Mouse (Mus musculus) heart, adult 10 weeks (tissue): ENCODE results near the gene Trappc1. TPM values are rescaled to one million over a fixed set of nuclear protein-coding genes. Genes with fewer than 3 reads are reported as not detected.

Experiments
- polyA plus RNA-seq: library from polyadenylated mRNA; stranded (reverse); fragments of 350-450 nt; fragmentation: Illumina TruSeq; extraction: RNeasy Lipid Tissue Mini Kit (QIAGEN cat#74804); gene quantifications from one replicate; pipeline ENCODE4 v1.2.3, GENCODE M21; 2014; ENCODE audit warnings: low read depth, low replicate concordance

The Trappc1 gene
- polyA plus RNA-seq = 82.5 TPM

DNA sequence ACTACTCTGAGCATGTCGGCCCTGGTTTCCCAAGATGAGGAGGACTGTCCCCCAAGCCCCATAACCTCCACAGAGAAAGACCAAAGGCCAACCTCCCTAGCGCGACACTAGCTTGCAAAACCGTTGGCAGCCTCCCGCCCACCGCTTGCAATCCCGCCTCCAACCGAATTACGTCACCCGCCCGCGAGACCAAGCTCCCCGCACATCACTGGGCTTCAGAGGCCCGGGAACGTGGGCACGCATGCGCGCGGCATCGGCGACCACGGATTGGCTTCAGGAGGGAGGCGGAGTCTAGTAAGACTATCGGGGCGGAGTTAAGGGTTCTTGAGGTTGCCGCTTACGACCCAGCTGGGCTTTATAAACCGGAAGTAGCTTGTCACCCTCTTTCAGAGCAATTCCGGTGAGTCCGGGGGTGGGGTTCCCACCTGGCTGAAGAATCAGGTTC is at the start of gene Trappc1, which contains the start of gene Cntrob:
Trappc1 (plus strand) TSS at position 314 of the 445 bp plus-strand sequence.
Cntrob (minus strand) TSS at position 109 of the 445 bp plus-strand sequence.

DNA sequence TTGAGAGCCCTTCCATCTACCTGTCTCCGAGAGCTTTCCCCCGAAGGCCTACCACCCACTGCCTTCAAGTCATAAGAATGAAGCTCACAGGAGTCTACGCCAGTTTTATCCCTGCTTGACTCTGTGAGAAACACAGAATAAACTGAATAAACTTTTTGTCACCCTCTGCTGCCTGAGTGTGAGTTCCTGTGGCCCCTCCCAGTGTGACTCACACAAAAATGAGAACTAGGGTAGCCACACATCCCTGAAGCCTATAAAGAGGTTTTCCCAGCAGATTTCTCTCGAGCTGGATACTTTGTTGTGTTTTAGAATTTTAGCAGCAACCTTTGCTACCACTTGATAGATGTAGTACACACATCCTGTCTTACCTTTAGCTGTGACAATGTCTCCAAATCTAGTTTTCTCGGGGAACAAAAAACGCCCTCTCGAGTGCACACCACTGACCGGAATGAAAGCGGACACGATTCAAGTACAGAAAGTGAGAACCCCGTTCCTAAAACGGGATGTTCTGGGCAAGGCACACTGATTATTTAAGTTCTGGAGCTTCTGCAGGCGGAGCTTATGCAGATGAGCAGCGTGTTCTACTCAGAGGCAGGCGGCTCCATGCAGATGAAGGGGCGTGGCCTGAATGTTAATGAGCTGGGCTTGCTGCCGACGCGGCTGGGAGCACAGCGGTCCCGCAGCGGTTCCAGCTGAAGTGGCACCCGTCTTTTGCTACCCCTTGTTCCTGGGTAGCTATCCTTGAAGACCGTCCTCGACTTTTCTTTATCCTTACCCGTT is 2.0 kb downstream of the Trappc1 start, which contains the start of gene Kcnab3:
Kcnab3 (plus strand) TSS at position 631 of the 780 bp plus-strand sequence.

DNA sequence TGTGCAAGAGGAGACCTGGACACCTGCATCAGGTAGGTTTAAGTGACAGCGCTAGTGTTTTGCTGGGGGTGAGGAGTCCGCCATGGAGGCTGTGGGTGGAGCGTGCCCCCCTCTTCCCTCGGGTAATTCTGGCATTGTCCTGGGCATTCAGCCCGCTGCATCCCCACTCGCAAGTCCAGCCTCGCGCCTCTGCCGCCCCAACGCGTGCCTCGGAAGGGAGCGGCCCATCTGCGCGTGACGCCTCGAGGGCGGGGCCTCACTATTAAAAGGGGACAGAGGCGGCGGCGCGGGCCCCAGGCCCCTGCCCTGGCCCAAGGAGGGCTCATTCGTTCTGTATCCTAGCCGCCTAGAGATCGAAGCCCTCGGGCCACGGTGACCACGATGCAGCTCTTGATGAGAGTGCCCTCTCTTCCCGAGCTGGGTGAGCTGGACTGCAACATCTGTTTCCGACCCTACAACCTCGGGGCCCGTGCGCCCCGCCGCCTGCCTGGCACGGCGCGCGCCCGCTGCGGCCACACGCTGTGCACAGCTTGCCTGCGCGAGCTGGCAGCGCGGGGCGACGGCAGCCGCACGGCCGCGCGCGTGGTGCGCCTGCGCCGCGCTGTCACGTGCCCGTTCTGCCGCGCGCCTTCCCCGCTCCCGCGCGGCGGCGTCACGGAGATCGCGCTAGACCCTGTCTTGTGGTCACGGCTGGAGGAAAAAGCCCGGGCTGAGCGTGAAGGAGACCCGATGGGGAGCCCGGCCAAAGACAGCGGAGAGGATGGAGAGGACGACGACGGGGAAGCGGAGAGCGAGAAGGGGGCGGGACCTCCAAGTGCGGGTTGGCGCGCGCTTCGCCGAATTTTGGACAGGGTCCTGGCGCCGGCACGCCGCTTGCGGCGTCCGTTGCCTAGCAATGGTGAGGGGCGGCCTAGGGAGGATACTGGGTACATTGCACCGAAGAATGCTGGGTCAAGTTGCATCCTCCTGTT is 16.7 kb downstream of the Trappc1 start, which contains the start of gene Rnf227:
Rnf227 (plus strand) TSS at position 301 of the 971 bp plus-strand sequence.

DNA sequence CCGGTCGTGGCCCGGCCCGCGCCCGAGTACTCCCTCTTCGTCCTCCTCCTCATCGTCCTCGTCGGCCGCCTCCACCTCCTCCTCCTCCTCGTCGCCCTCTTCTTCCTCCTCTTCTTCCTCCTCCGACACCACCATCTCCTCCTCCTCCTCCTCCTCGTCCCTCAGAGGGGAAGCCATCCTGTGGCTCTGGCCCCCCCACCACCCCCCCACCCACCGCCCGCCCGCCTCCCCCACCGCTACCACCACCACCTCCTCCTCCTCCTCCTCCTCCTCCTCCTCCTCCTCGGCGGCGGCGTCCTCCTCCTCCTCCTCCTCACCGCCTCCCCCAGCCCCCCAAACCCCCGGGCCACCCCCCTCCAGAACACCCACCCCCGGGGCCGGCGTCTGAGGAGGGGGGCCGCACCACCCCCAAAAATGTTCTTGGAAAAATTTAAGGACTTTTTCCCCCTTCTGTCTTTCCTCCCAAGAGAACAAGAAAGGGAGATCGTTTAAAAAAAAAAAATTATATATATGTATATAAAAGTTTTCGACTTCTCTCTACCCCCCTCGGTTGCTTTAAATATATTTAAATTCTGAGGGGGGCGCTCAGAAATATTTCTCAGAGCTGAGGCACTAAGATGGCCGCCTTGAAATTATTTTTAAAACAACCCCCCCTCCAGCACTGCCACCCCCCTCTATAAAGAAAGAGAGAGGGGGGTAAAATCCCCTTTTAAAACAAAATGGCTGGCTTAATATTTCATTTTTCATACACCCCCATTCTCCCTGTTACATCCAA is 45.6 kb downstream of the Trappc1 start, which contains the start of gene Chd3:
Chd3 (minus strand) TSS at position 192 of the 775 bp plus-strand sequence.

Other genes starting within 250 kb of the Trappc1 start
- 95.0 TPM for gene Vamp2, start 235.5 kb upstream of the Trappc1 start, polyA plus RNA-seq
- gene Per1, start 228.8 kb upstream of the Trappc1 start, polyA plus RNA-seq = 22.2 TPM
- gene Hes7, start 203.6 kb upstream of the Trappc1 start, polyA plus RNA-seq = not detected
- 0.39 TPM for gene 9130213A22Rik, start 201.4 kb upstream of the Trappc1 start, polyA plus RNA-seq
- not detected for gene Aloxe3, start 198.1 kb upstream of the Trappc1 start, polyA plus RNA-seq
- not detected for gene Alox12b, start 167.0 kb upstream of the Trappc1 start, polyA plus RNA-seq
- 1.6 TPM for gene Alox8, start 126.1 kb upstream of the Trappc1 start, polyA plus RNA-seq
- 0.05 TPM for gene Gucy2e, start 86.9 kb upstream of the Trappc1 start, polyA plus RNA-seq
- gene Cntrob, start 205 bp upstream of the Trappc1 start, polyA plus RNA-seq = 6.1 TPM
- 0.26 TPM for gene Kcnab3, start 2.3 kb downstream of the Trappc1 start, polyA plus RNA-seq
- 0.47 TPM for gene Rnf227, start 16.5 kb downstream of the Trappc1 start, polyA plus RNA-seq
- gene Chd3, start 45.4 kb downstream of the Trappc1 start, polyA plus RNA-seq = 19.5 TPM
- gene Naa38, start 71.5 kb downstream of the Trappc1 start, polyA plus RNA-seq = 87.6 TPM
- 35.3 TPM for gene Cyb5d1, start 71.7 kb downstream of the Trappc1 start, polyA plus RNA-seq
- 16.4 TPM for gene Tmem88, start 74.3 kb downstream of the Trappc1 start, polyA plus RNA-seq
- gene Kdm6b, start 89.7 kb downstream of the Trappc1 start, polyA plus RNA-seq = 15.3 TPM
- 0.13 TPM for gene Dnah2, start 225.1 kb downstream of the Trappc1 start, polyA plus RNA-seq
- gene Efnb3, start 236.2 kb downstream of the Trappc1 start, polyA plus RNA-seq = 54.0 TPM